Mouse (Mus musculus) G1E-ER4 (cell line): ENCODE results near the gene Krt78. TPM values are rescaled to one million over a fixed set of nuclear protein-coding genes. Genes with fewer than 3 reads are reported as not detected.

Source experiments
- GATA1 ChIP-seq: IDR thresholded peaks from one replicate; pipeline ENCODE4 v1.8.0; 2012; ENCODE audit warnings: low read length, inconsistent platforms
- polyA plus RNA-seq: library from polyadenylated mRNA; stranded (reverse); fragments of >175 nt; gene quantifications from 2 replicates; pipeline ENCODE4 v1.2.3, GENCODE M21; 2012

Gene Krt78
- polyA plus RNA-seq = not detected in 2 replicates

DNA sequence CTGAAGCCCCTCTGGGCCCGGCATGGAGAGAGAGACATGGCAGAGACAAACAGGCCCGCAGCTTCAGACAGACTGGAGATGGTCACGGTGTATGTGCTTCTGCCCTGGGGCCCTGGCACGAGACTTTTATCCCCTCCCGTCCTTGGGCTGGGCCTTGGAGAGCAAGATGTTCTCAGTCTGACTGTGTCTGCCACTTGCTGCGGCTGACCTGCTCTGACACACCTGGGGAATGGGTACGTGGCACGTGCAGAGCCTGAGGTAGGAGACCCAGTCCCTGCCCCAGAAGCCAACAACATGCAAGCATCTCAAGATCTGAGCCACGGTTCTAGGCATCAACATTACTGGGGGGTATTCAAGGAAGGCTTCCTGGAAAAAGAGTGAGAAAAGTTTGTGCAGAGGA lies at the start of gene Krt78:
TSS of gene Krt78 (minus strand) at position 101 of the 400 bp plus-strand sequence.
- TF ChIP-seq GATA1 = no peak

DNA sequence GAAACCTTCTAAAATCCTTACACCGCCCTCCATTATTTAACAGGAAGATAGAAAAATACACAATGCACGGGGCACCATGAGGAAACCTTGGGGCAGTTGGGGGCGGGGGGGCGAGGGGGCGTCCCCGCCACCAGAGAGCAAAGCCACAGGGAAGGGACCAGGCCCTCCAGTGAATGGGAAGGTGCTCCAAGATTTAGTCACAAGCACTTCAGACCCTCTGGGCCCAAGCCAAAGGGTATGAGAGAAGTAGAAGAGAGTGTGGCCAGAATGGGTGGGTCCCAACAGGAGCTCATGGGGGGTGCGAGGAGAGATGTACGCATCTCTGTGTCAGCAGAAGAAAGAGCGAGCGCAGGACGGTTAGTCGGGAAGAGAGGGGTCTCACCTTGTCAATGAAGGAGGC lies 49.4 kb upstream of the Krt78 start:
- TF ChIP-seq GATA1 = no peak

DNA sequence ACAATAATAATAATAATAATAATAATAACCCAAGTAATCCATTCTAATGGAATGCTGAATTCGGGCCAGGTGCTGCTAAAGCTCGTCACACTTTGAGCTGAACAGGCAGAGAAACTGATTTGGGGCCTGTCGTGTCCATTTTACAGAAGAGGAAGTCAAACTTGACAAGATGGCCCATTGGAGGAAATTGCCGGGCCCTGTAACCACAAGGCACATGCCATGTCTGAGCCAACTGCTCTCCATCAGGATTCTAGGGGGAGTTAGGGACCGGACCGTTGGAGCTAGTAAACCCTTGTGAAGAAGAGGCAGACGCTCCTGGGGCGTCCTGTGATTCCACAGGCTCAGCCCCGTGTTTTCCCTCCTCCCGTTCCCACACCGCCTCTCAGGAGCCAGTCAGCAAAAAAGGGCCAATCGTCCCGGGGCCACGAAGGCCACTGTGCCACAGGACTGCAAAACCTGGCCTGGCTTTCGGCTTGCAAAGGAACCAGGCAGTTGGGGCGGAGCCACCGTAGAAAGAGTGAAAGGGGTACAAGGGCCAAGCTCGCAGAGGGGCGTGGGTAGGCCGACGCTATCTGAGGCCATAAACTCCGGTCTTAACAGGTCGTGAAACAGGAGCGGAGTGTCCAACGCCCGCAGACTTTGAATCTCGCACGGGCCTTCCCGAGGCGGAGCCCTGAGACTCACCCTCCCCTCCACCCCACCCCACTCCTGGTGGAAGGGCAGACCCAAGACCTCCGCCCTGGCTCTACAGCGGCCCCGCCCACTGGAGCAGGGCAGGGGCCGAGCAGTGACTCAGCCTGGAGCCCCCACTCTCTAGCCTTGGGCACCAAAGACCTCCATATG lies 48.8 kb upstream of the Krt78 start:
- TF ChIP-seq GATA1 = no peak

DNA sequence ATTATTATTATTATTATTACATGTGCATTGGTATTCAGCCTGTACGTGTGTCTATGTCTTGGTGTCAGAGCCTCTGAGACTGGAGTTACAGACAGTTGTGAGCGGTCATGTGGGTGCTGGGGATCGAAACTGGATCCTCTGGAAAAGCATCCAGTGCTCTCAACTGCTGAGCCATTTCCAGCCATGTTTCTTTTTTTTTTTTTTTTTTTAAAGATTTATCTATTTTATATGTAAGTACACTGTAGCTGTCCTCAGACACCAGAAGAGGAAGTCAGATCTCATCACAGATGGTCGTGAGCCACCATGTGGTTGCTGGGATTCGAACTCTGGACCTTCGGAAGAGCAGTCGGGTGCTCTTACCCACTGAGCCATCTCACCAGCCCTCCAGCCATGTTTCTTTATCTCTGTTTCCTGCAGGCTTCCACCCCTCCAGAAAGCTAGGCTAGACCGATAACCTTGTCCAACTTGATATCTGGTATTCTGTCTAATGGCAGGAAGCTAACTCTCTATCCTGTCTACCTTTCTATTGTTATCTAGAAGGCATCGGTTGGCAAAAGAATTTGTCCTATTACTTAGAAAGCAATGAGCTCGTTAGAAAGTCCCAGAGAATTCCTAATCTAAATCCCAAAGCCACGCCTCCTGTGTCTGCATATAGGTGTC lies 45.7 kb upstream of the Krt78 start:
- TF ChIP-seq GATA1 = no peak

DNA sequence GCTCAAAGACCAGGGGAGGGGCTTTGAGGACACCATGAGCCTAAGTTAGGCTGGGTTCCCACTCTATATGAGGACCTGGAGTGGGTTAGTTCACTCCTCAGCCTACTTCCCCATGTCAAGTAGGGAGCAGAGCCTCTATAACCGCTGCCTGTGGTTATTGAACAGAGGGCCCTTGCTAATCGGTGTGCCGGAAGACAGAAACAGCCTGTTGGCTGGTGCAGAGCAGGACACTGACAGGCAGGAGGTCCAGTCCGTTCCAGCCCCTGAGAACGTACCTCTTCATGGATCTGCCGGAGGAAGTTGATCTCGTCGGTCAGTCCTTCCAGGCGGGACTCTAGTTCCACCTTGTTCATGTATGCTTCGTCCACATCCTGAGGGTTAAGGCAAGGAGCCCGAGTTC lies 45.1 kb upstream of the Krt78 start:
- TF ChIP-seq GATA1 = no peak

DNA sequence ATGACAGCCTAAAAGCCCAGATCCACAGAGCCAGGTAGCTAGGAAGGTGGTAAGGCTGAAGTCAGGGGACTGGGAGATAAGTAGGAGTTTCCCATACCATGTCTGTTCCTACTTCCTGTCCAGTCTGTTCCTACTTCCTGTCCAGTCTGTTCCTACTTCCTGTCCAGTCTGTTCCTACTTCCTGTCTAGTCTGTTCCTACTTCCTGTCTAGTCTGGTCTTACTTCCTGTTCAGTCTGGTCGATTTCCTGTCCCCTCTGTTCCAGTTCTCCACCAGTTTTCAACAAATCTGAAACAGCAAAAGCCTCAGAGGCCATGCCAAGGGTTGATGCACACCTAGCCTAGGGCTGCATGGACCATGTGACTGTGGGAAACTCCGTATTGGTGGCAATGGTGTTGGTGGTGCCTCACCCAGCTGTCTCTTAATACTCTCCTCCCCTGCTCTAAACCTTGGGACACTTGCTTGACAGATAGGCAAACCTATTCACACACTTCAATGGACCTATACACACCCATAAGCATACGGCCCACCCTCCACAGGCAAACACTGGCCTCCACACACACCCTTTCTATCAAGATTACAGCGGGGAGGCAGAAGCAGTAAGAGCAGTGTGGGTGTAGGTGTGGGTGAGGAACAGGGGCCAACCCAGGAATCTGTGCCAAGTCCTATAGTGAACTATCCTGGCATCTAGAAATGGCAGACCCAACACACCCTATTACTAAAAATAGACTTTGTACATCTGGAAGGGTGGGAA lies 41.6 kb upstream of the Krt78 start:
- no peak for TF ChIP-seq GATA1

DNA sequence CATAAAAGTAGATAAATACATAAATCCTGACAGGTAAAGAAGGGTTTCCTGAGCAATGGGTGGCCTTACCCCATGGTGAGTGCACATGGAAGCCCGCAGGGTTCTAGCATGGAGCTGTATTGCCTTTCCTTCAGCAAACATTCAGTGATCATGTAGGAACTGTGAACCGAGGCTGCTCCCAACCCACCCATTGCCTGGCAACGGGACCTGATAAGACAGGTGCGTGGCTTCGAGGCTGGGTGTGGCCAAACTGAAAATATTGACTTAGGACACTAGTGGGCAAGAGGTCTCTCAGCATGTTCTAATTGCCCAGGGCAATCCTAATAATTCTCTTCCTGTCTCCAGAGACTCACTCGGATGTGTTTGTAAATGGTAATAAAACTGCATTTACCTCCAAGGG lies 40.3 kb upstream of the Krt78 start:
- TF ChIP-seq GATA1 = no peak

DNA sequence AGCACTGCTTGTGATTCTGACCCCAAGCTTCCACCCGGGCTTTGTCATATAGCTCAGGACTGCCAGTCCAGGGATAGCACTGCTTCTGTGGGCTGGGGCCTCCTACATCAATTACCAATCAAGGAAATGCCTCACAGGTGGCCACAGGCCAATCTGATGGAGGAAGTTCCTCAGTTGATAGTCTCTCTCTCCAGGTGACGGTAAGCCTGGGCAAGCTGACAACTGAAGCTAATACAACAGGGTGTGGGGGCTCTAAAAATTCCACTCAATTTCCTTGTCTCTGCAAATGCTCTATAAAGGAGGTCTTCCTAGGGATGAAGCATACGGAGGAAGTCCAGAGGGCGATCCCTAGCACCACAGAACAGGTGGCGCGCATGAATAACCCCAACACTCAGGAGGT lies 36.9 kb upstream of the Krt78 start:
- TF ChIP-seq GATA1 = no peak

DNA sequence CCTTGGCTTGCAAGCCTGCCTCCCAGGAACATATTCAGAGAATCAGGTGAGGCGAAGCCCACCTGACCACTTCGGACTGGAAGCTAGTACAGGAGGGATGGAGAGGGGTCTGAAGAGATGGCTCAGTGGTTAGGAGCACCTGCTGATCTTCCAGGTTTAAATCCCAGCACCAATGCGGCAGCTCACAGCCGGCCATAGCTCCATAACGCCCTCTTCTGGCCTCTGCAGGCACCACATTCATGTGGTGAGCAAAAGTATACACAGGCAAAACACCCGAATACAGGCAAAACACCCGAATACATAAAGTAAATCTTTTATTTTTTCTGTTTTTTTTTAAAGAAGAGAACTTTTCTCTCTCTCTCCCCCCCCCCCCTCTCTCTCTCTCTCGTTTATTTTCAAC lies 34.6 kb upstream of the Krt78 start:
- TF ChIP-seq GATA1 = no peak

DNA sequence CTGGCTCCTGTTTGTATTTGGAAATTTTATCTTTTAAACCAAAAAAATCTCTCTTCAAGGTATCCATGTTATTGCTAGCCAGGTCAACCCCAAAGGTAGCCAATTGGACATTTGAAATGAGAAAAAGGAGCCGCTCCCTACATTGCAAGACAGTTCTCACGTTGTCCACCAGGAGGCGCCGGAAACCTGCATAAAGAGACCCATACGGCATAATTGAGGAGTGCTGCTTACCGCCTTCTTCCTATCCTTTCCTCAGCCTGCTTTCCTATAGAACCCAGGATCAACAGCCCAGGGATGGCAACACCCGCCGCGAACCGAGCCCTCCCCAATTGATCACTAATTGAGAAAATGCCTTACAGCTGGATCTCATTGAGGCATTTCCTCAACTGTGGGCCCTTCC lies 34.0 kb upstream of the Krt78 start:
- TF ChIP-seq GATA1 = no peak

DNA sequence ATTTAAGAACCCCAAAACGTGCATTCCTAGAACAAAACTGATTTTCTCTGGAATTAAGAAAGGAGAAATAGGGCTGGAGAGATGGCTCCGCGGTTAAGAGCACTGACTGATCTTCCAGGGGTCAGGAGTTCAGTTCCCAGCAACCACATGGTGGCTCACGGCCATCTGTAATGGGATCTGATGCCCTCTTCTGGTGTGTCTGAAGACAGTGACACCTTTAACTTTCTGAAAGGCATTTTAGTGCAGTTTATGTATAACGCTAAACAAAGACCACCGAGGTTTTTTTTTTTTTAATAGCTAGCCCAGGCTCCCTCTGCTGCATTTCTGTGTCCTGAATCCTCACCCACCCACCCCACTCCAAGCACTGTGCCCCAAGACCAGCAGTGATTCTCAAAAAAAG lies 30.7 kb upstream of the Krt78 start:
- TF ChIP-seq GATA1 = no peak

DNA sequence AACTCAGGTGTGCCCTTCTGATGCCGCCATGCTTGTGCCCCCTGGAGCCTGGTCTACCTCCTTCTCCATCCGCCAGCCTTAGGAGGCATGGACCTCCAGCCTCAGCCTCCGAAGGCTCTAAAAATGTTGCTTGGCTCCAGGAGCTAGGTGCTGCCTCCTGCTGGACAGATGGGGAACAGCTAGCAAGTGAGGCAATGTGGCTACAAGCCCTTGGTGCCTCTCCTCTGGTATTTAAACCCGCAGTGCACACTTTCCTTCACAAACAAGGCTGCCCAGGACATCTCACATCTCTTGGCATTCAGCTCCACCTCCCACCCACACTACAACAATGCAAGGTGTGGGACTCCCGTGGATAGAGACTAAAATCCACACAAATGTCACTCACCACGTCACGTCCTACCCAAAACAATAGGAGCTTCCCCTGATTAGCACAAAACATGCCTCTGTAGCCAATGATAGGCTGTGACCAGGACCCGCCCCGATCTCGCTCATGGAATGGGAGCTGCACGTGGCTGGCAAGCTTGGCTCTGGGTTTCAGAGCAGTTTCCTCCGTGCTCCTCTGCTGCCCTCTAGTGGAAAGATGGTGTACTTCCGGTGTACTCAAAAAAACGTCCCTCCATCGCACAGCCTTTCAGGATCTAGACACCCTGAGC lies 30.0 kb upstream of the Krt78 start:
- TF ChIP-seq GATA1 = no peak

DNA sequence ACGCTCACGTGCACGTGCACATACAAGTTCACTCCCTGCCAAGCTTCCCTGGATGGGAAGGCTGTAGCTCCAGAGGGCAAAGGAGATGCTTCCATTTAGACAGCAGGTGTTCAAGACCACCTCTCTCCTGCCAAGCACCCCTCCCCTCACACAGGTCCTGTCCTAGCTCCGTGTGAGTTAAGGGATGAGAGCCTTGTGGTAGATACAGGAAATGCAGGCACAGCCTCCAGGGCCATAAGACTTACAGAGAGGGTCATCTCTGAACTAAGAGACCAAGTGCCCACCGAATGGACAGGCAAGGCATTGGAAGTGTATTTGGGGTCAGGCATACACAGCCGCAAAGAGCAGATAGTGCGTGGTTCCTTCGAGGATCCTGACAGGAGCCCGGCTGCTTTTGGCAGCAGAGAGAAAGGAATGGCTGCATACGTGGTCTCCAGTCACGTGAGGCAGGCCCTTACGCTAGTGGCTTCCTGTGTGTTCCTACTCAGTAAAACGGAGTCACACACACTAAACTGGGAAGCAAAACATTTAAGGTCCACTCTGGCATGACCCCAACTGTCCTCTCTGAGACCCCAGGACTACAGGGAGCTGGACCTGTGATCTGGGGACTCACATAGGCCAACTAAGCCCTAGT lies 29.3 kb upstream of the Krt78 start:
- no peak for TF ChIP-seq GATA1

DNA sequence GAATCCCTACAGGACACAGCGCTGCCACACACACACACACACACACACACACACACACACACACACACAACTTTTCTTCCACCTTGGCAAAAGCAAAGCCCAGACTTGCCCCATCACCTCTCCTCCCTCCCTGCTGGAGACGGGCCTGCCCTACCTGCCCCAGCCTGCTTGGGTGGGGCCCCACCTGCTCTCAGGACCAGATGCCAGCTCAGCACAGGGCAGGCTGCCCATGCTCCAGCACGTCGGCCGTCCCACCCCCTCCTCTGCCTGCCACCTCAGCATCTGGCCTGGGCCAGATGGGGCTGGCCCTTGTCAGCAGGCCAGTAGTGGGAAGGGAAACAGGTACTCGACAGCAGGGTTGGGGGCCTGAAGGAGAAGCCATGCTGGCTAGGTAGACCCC lies 26.8 kb upstream of the Krt78 start:
- no peak for TF ChIP-seq GATA1

DNA sequence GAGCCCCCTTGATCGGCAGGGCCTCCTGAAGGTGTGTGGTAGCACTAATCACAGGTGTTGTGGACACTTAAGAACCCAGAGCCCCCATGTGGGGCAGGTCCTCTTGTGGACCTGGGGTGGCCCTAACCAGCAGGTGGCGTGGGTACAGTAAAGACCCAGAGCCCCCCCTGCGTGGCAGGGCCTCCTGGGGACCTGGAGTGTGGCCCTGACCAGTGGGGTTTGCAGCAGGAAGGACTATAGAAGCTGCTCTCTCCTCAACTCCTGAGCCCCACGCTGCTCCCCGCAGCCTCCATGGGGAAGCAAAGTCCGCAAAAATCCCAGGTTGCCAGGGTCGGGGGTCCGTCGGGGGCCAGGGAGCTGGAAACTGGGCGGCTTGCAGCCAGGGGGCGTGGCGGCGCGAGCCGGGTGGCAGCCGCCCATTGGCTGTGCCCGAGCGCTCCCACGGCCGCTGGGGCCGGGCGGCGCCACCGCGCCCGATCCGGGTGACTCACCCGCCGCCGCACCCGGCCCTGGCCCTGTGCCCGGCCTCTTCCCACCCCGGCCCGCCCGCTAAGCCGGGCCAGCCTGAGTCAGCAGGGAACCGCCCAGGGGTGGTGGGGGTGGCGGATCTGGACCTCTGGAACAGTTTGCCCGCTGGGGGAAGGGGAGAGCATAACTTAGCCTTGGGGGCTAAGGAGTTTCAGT lies 23.1 kb upstream of the Krt78 start:
- no peak for TF ChIP-seq GATA1
